Mouse (Mus musculus) lung, embryonic 15.5 days (tissue): ENCODE results near the gene Ncf2. TPM values are rescaled to one million over a fixed set of nuclear protein-coding genes. Genes with fewer than 3 reads are reported as not detected.
"Not testable (repeated sequence)": the region's sequence is repeated elsewhere in the genome, so short reads cannot be mapped to it uniquely, and the experiment has no call there.

Experiments used
- ATAC-seq: fragments of 200-750 bp; cut with Nextera tagmentation; 2 replicates; pipeline ENCODE4 v1.8.0; 2017; ENCODE audit warnings: moderate number of reproducible peaks, borderline replicate concordance; ENCODE audit not compliant: low FRiP score, low TSS enrichment; ENCODE audit errors: extremely low read depth
- H3K27ac ChIP-seq: fragments of 300-500 bp; sonication (generic); 2 replicates; pipeline ENCODE4 v1.5.1; 2015; ENCODE audit warnings: moderate library complexity, mild to moderate bottlenecking, inconsistent platforms
- H3K27me3 ChIP-seq: fragments of 300-500 bp; sonication (generic); 2 replicates; pipeline ENCODE4 v1.6.1; 2015; ENCODE audit warnings: inconsistent platforms
- H3K36me3 ChIP-seq: fragments of 300-500 bp; sonication (generic); 2 replicates; pipeline ENCODE4 v1.6.1; 2015; ENCODE audit warnings: inconsistent platforms
- H3K4me1 ChIP-seq: fragments of 300-500 bp; sonication (generic); 2 replicates; pipeline ENCODE4 v1.6.1; 2015; ENCODE audit warnings: inconsistent platforms
- H3K4me2 ChIP-seq: fragments of 300-500 bp; sonication (generic); 2 replicates; pipeline ENCODE4 v1.6.1; 2015; ENCODE audit warnings: inconsistent platforms, mild to moderate bottlenecking, moderate library complexity
- H3K4me3 ChIP-seq: fragments of 300-500 bp; sonication (generic); 2 replicates; pipeline ENCODE4 v1.5.1; 2015; ENCODE audit warnings: mild to moderate bottlenecking, inconsistent platforms
- H3K9ac ChIP-seq: fragments of 300-500 bp; sonication (generic); 2 replicates; pipeline ENCODE4 v1.6.1; 2015; ENCODE audit warnings: inconsistent platforms
- H3K9me3 ChIP-seq: fragments of 300-500 bp; sonication (generic); 2 replicates; pipeline ENCODE4 v1.6.1; 2016; ENCODE audit warnings: inconsistent platforms
- WGBS: fragments of 180-500 bp; shearing (Covaris S2); methylation state at CpG from one replicate; pipeline ENCODE4 v1.1.7; 2015; 5-methylcytosine and 5-hydroxymethylcytosine counted together
- polyA plus RNA-seq: library from polyadenylated mRNA; unstranded; fragments of >200 nt; fragmentation: Nextera tagmentation; extraction: Ambion mirVana; gene quantifications from 2 replicates; pipeline ENCODE4 v1.2.1, GENCODE M21; 2015

Gene Ncf2
- polyA plus RNA-seq, 1 experiment from 2014 or later: 5.5 TPM

DNA sequence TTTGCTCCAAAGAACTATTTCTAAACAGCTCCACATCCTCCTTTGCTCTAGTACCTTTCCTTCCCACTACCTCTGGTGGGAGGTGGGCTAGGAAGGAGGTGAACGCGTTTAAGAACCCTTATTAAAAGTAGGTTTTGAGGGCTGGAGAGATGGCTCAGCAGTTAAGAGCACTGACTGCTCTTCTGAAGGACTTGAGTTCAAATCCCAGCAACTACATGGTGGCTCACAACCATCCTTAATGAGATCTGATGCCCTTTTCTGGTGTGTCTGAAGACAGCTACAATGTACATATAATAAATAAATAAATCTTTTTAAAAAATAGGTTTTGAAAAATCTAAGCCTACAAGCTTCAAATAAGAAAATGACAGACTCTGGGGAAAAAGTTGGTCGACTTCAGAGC, 14.5 kb upstream of the Ncf2 start:
- not testable (repeated sequence) for H3K4me2 ChIP-seq, H3K27me3 ChIP-seq, H3K9ac ChIP-seq, H3K4me3 ChIP-seq, ATAC-seq, H3K9me3 ChIP-seq, H3K27ac ChIP-seq, H3K36me3 ChIP-seq, H3K4me1 ChIP-seq
- 82% methylated on average over 3 of the region's 3 CpGs for WGBS

DNA sequence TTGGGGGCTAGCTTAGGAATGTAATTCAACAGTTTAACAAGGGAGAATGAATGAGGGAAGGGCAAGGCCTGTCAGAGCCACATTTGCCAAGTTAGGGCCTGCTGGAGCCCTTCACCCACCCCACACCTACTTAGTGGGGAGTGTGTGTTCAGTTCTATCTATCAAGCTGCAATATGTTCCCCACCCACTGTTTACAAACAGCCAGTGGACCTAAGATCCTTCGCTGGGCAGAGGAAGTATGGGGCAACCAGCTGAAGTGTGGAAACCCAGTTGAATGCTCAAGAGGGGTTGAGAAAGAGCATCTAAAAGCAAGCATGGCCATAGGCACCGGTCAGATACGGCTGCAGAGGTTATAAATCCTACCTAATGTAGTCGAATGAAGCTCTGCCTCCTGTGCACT, 13.0 kb upstream of the Ncf2 start:
- Histone ChIP-seq H3K27me3 (no peaks in the 10 kb centered on the region), H3K4me2 (no peak overlapping the region), H3K27ac (no peak overlapping the region), H3K36me3 (no peaks in the 10 kb centered on the region), H3K4me3 (no peak overlapping the region), H3K9ac (no peak overlapping the region), H3K4me1 (peaks cover 14% of the 10 kb centered on the region; the same call in 1 of the 2 replicates), H3K9me3 (no peaks in the 10 kb centered on the region)
- no peak for ATAC-seq
- 82% methylated on average over 4 of the region's 4 CpGs for WGBS

DNA sequence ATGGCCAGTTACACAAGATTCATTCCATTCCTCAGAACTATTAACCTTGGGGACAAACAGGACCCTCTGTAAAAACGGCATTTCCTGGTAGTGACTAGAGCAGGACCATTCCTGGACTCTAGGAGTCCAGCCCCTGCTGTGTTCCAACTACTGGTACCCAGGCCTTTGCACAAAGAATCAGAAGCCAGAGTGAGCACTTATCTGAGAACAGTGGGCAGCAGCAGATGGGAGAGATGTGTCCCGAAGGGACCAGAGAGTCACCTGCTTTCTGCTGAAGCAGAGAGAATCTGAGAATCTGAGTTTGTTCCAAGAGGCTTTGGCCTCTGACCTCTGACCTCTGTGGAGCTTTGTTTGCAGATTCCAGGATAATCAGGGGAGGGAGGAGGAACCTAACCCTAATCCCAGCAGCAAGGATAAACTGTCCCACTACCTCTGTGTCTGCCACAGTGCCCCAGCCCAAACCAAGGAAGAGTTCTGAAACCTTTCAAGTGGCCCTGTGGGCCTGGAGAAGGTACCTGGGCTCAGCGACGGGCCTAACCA, 11.8 kb upstream of the Ncf2 start:
- 34% methylated on average over 4 of the region's 4 CpGs for WGBS

DNA sequence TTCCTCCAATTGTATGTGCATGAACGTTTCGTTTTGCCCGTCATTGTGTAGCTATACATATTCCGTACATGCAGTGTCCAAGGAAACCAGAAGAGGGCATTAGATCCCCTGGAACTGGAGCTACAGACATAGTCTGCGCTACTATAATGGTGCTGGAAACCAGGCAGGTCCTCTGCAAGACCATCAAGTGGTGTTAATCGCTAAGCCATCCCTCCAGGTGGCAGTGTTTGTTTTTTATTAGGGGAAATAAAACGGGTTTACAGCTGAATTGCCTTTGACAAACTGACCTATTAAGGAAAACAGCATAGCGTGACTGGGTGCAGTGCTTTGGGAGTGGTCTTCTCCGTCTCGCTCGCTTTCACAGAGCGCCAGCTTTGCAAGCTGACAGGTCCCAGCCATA, 9.7 kb upstream of the Ncf2 start:
- WGBS: 35% methylated on average over 12 of the region's 12 CpGs
- Histone ChIP-seq H3K36me3 (no peaks in the 10 kb centered on the region), H3K4me3 (no peak overlapping the region), H3K4me1 (peaks cover 14% of the 10 kb centered on the region; the same call in 1 of the 2 replicates), H3K9me3 (no peaks in the 10 kb centered on the region), H3K4me2 (peak overlapping the region; percentile 3; the same call in 1 of the 2 replicates), H3K9ac (no peak overlapping the region), H3K27ac (no peak overlapping the region; the same call in 1 of the 2 replicates), H3K27me3 (no peaks in the 10 kb centered on the region)
- ATAC-seq: no peak

More for the DNA sequence above, 11.8 kb upstream of the Ncf2 start:
- Histone ChIP-seq H3K9me3 (no peaks in the 10 kb centered on the region), H3K27me3 (no peaks in the 10 kb centered on the region), H3K27ac (0 out of 2 replicates have a peak overlapping the region, but pooled peaks have one; percentile 5), H3K36me3 (no peaks in the 10 kb centered on the region), H3K4me2 (no peak overlapping the region), H3K9ac (no peak overlapping the region), H3K4me1 (peaks cover 14% of the 10 kb centered on the region; the same call in 1 of the 2 replicates), H3K4me3 (no peak overlapping the region)
- ATAC-seq: no peak

DNA sequence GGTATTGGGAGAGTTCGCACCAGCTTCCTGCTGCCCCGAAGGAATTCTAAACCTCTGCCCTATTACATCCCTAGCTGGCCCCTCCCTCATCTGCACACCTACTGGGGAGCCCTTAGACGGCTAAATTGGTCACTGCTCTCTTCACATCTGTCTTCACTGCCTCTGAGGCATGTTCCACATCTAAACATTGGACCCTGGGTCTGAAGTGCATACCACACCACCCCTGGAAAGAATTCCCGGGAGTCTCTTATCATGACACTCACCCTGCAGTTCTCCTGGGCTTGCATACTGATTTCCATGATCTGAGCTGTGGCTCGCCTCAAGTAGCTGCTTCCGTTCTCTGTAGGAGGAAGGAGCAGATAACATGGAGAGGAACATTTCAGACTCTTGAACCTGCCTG, 9.2 kb upstream of the Ncf2 start:
- no peak overlapping the region for H3K9ac ChIP-seq
- WGBS: 9% methylated on average over 6 of the region's 6 CpGs
- H3K27ac ChIP-seq: peak overlapping the region; percentile 57
- ATAC-seq: peak; percentile 82
- H3K27me3 ChIP-seq: no peaks in the 10 kb centered on the region
- H3K4me3 ChIP-seq: no peak overlapping the region
- no peaks in the 10 kb centered on the region for H3K9me3 ChIP-seq
- H3K4me2 ChIP-seq: peak overlapping the region; percentile 3; the same call in 1 of the 2 replicates
- H3K4me1 ChIP-seq: peaks cover 17% of the 10 kb centered on the region; the same call in 1 of the 2 replicates
- H3K36me3 ChIP-seq: no peaks in the 10 kb centered on the region

DNA sequence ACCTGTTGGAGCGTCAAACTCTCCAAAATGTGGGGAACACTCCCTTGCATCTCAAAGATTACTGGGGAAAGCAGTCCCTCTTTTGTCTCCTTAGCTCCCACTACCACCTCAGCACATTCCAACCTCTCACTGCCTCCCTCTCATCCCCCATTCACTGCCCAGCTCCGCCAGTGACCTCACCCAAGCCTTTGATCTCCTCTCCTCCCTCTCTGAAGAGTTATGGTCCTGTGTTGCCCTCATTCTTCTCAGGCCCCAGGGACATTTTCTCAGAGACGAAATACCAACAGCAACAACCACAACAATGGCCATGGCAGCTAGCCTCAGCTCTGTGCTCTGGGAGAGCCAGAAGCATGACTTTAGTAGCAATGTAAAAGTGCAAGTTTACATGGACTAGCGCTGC, 8.7 kb upstream of the Ncf2 start:
- 34% methylated on average over 4 of the region's 4 CpGs for WGBS
- ATAC-seq: no peak
- peaks cover 20% of the 10 kb centered on the region for H3K4me1 ChIP-seq
- no peak overlapping the region for H3K9ac ChIP-seq
- no peaks in the 10 kb centered on the region for H3K36me3 ChIP-seq
- no peak overlapping the region for H3K4me2 ChIP-seq
- no peaks in the 10 kb centered on the region for H3K9me3 ChIP-seq
- no peaks in the 10 kb centered on the region for H3K27me3 ChIP-seq
- no peak overlapping the region for H3K4me3 ChIP-seq
- H3K27ac ChIP-seq: peak overlapping the region; percentile 57

DNA sequence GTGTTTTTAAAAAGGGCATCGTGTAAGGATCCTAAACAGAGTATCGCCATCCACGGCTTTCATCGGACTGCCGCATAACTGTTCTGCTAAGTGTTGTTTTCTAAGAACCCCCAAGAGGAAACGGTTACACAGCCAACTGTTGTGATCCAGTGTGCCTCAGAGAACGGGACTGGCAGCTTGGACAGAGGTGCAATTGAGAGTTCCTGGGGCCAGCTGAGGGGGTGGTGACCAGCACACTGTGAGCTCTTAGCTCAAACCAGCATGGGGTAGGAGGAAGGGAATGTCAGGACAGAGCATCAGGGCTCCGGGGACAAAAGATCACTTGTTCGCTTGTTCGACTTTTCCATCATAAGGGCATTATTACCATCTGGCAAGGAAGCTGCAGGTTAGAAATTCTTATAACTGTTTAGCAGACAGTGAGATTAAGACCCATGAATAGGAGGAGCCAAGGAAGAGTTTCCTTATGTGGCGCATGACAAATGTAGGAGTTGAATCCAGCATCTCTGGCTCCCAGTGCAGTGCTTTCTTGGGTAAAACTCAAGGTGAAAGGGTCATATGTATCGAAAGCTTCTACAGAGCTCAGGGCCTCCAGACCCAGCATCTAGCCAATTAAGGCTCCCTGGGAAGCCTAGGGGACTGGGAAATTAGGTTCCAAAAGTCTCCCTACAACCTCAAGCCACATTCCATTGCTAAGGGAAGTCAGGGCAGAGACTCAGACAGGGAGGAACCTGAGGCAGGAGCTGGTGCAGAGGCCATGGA, 7.1 kb upstream of the Ncf2 start:
- Histone ChIP-seq H3K9ac (no peak overlapping the region), H3K4me1 (peaks cover 16% of the 10 kb centered on the region), H3K4me3 (no peak overlapping the region), H3K27ac (no peak overlapping the region), H3K9me3 (no peaks in the 10 kb centered on the region), H3K36me3 (no peaks in the 10 kb centered on the region), H3K27me3 (no peaks in the 10 kb centered on the region), H3K4me2 (no peak overlapping the region)
- WGBS: 64% methylated on average over 12 of the region's 12 CpGs
- ATAC-seq: no peak

DNA sequence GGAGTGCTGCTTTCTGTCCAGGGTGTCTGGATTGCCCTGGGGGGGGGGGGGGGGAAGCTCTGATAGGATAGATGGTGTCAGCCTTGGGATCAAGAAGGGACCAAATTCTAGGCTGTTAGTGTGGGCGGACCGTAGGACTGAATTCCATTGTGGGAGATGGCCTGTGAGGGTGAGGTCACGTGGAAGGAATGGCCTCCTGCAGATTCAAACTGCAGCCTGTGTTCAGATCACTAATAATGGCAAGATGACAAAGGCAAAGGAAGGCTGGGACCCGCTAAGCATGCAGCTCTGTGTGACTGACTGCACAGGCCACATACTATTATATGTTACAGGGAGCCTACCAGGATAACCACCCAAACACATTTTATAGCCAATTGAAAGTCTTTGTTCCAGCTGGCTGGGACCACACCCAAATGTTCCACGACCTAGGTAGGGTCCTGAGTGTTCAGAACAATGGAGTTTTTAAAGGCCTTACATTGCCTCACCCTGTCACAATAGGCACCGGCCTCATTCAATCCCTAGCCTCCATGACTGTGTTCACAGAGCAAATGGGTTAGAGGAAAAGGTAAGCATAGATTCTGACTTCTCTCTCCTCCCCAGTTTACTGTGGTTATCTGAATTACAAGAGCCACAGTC, 6.4 kb upstream of the Ncf2 start:
- no peak overlapping the region for H3K27ac ChIP-seq
- H3K4me3 ChIP-seq: no peak overlapping the region
- no peak overlapping the region for H3K4me2 ChIP-seq
- 71% methylated on average over 6 of the region's 6 CpGs for WGBS
- no peak overlapping the region for H3K9ac ChIP-seq
- no peaks in the 10 kb centered on the region for H3K9me3 ChIP-seq
- no peak for ATAC-seq
- H3K4me1 ChIP-seq: peaks cover 13% of the 10 kb centered on the region
- no peaks in the 10 kb centered on the region for H3K27me3 ChIP-seq
- H3K36me3 ChIP-seq: no peaks in the 10 kb centered on the region

DNA sequence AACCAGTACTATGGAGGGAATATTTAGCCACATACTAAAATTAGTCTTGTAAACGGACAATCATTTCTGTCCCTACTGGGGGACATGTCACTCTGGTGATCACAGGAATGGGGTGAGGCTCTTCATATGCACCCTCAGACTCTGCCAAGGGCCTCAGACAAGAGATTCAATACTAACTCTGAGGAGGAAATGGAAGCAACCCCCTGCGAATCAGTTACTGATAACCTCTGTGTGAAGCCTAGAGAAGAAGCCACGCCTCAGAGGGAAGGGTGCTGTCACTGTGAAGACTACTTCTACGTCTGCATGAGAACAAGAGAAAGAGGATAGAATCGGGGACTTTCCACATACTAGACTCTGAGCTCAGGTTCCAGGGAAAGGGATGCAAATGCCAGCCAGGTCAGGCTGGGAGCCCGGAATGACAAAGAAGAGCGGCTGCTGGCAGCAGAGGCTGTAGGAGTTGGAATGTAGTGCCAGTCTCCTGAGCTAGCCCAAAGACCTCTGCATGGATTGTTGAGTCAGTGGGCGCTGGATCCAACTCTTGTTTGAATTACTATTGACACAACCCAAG, 4.2 kb upstream of the Ncf2 start:
- WGBS: 55% methylated on average over 8 of the region's 8 CpGs

DNA sequence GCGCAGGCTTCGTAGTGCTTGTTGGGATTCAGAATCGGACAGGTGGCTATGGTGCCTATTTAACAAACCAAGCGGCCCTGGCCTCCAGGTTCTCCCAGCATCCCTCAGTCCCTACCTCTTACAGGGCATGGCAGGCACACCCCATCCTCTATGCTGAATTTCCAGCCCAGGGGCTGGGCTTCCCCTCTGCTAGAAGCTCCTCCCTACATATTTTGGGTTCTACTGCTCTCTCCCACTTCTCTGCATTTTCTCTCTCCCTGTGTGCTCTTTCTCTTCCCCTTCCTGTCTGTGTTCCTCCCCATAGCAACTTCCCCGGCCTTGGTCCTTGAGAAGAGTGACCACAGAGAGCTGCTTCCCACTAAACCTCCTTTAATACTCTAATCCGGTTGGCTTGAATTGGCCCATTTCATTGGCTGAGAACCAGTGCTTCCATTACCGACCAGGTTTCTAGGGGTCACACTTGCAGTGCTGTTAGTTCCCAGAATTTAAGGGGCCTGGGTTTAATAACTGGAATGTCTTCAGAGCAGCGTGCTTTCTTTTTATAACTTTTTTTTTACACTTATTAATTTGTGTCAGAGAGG, 3.2 kb upstream of the Ncf2 start:
- Histone ChIP-seq H3K9me3 (no peaks in the 10 kb centered on the region), H3K4me1 (peaks cover 14% of the 10 kb centered on the region), H3K27me3 (no peaks in the 10 kb centered on the region), H3K4me3 (no peak overlapping the region), H3K36me3 (no peaks in the 10 kb centered on the region), H3K27ac (no peak overlapping the region), H3K9ac (no peak overlapping the region), H3K4me2 (no peak overlapping the region)
- 77% methylated on average over 8 of the region's 8 CpGs for WGBS
- no peak for ATAC-seq

More for the DNA sequence above, 4.2 kb upstream of the Ncf2 start:
- Histone ChIP-seq H3K9me3 (no peaks in the 10 kb centered on the region), H3K27me3 (no peaks in the 10 kb centered on the region), H3K4me2 (no peak overlapping the region), H3K27ac (no peak overlapping the region), H3K36me3 (no peaks in the 10 kb centered on the region), H3K4me1 (peaks cover 21% of the 10 kb centered on the region), H3K9ac (no peak overlapping the region), H3K4me3 (no peak overlapping the region)
- no peak for ATAC-seq

DNA sequence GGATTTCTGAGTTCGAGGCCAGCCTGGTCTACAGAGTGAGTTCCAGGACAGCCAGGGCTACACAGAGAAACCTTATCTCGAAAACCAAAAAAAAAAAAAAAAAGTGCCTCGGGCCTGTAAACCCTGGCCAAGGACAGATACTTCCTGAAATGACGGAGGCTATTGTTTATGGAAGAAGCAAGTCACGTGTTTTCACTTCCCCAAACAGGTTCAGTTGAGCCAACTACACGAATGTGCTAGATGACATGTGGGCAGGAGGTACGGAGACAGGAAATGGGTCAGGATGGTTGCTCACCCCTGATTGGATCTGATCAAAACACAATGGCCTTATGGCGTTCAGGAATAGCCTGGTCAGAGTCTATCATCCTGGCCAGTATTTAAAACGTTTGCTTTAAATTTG, 1.9 kb upstream of the Ncf2 start:
- H3K9ac ChIP-seq: no peak overlapping the region
- 49% methylated on average over 9 of the region's 9 CpGs for WGBS
- no peaks in the 10 kb centered on the region for H3K27me3 ChIP-seq
- H3K9me3 ChIP-seq: no peaks in the 10 kb centered on the region
- H3K27ac ChIP-seq: no peak overlapping the region
- no peak overlapping the region for H3K4me3 ChIP-seq
- H3K4me2 ChIP-seq: no peak overlapping the region
- no peaks in the 10 kb centered on the region for H3K36me3 ChIP-seq
- 0 out of 2 replicates have a peak, but pooled peaks have one; percentile 32 for ATAC-seq
- peaks cover 14% of the 10 kb centered on the region for H3K4me1 ChIP-seq
